Mouse (Mus musculus) T-helper 17 cell (primary cell): ENCODE measurements around the gene Cfap77.

ENCODE experiments used
- in situ Hi-C, 2 experiments: fragments of 300-600 bp; cut with MboI, MseI; formaldehyde crosslinking; loops; 1 replicate in 1 of 2; 2 replicates in 1 of 2; pipeline ENCODE4 v1.15.1; 2025; ENCODE audit warnings: high pct_unique_total_duplicates in 2 of 2

The Cfap77 gene

DNA sequence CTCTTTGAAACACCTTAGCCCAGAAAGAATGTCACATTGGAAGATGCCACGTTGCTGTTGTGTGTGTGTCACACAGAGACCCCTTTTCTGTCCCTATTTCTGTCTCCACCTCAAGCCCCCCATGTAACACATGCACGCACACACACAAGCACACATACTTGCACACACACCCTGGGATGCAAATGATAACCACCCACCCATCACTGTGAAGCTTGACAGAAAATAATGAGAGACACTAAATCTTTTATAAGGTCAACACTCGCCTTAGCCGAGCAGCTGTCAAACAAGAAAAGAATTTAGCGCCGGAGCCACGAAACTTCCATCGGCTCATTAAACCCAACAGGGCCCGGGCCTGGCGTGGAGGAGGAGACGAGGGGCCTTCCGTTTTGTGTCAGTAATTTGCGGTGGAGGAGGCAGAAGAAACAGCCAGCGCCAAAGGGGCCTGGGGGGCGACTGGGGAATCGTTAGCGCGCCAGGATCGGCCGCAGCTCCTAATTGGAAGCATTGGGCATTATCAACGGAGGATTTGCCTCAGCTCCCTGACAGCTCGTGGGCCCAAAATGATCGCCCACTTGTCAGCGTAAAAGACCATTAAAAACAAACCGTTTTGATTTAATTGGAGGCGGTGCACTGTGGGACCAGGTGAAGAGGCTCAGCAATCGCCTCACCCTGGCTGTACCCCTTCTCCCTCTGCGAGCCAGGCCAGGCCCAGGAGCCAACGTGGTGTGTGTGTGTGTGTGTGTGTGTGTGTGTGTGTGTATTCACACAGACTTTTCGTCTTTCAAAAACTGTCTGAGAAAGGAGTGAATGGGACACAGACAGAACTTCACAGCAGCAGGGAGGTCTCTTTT lies 111.0 kb downstream of the Cfap77 start:
- in situ Hi-C loops, result no loop called here

GRCm38 (mm10) chr2:28938997-28939396 lies 115.9 kb downstream of the Cfap77 start:
- in situ Hi-C loops, result no loop called here

- in situ Hi-C loops, result no loop called here
Measured at GRCm38 (mm10) chr2:28930571-28930970, 124.3 kb downstream of the Cfap77 start.

DNA sequence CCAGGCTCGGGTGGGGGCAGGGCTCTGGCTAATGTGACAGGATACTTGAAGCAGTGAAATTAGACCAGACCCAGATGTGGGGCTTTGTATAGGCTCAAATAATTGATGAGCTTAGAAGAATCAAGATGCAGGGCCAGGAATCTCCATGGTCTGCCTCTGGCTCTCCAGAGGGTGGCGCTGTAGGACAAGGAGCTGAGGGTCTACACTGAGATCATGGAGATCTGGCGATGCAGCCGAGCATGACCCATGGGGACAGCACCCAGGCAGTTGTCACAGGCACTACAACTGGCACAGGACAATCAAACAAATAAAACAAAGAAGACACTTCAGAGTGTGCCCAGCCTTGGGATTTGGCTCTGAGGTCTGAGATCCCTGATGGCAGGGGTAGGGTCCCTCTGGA lies 131.0 kb downstream of the Cfap77 start:
- in situ Hi-C loops, result loop anchor here in 1 of 2 experiments (5.0 kb wide), 1 partner anchor 118 kb away; no protein-coding TSS in a partner anchor

DNA sequence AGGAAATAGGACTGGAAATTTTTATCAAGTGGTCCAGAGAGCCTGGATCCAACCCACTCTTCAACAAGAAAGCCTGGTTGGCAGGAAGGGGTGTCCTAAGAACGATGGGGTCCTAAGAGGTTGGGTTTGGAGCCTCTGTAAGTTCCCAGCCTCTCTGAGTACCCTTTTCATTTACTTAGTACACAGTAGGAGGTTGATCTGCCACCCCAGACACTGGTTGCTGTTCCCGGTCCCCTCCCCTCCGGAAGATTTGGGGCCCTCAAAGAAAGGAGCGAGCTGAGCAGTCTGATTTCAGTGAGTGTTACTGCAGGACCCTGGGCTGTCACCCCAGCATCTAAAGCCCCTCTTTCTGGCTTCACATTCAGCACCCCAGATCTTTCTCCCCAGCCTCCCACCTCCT lies 135.9 kb downstream of the Cfap77 start:
- in situ Hi-C loops, result no loop called here

DNA sequence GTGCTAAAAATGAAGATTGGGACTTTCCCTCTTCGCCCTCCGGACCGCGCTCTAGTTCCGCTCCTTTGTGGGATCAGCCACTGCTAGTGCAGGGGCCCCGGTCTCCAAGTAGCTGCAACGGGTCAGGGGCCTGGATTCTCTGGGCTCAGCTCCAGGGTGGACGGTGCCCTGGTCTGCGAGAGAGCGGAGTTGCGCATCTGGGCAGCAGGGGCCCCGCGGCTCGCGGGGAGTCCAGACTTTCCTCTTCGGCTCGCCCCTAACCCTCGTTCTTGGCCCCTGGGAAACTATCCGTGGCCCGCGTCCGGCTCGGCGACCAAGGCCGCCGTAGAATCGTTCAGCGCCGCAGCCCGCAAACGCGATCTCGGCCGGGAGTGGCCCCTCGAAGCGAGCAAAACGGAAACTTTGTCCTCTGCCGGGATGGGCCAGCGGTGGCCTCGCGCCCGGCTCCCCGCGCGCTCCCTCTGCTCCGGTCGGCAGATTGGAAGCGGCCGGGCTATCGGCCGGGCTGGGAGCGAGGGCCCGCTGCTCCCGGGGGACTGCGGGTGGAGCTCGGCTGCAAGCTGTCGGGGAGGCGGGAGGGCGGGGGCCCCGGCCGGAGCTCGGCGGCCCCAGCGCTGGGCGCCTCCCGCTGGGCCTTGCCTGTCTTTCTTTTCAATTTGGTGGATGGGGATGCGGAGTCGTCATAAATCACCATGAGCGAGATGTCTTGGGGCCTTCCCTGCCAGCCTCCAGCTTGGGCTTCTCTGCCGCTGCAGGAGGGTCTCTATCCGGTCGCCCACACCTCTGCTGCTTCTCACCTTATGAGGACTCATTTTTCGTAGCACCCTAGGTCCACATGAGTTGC lies 137.1 kb downstream of the Cfap77 start:
- in situ Hi-C loops, result no loop called here

DNA sequence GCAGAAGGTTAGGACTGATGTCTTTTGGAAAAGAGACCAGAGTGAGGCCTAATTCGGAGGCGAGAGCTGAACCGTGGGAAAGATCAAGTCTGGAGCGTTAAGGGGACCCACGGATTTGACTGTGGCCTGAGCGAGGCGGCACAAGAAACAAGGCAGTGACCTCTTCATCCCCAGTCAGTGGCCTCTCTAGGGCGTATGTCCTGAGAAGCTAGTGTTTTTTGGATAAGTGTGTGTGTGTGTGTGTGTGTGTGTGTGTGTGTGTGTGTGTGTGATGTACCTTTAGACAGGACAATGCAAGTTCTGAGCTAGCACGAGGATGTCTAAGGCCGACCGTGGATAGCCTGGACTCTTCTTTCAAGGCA lies 137.7 kb downstream of the Cfap77 start:
- in situ Hi-C loops, result no loop called here

- in situ Hi-C loops, result no loop called here
Measured at GRCm38 (mm10) chr2:28916513-28916865, 138.4 kb downstream of the Cfap77 start, which contains the start of gene Barhl1. Gene Barhl1, minus strand, starts transcription at chr2:28916668.

- in situ Hi-C loops, result no loop called here
Measured at GRCm38 (mm10) chr2:28915768-28916512, 138.9 kb downstream of the Cfap77 start.

DNA sequence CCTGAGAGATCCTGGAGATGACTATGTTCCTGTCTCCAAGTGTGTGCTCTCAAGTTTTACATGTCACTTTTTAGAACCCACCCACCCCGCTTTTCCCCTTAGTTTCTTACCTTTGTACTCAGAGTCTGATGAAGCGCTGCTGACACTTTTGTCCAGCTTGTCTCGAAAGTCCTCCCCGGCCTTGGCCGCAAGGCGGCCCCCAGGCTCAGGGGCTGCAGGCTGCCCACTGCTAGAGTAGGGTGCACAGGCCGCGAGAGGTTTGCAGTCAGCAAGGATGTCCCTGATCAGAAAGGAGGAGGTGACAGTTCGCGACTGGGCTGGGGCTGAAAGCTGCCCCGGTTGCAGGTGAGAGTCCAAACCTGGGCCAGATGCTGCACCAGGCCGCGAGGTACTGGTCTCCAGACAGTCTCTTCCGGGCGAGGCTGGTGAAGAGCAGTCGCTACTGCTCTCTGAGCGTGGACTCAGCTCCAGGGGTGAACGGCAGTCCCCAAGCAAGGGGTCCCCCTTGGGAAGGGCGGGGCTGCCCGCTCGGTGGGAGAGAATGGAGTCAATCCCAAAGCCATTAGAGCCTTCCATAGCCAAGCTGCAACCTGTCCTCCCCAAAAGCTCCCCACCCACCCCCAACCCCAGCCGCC lies 139.6 kb downstream of the Cfap77 start:
- in situ Hi-C loops, result no loop called here

DNA sequence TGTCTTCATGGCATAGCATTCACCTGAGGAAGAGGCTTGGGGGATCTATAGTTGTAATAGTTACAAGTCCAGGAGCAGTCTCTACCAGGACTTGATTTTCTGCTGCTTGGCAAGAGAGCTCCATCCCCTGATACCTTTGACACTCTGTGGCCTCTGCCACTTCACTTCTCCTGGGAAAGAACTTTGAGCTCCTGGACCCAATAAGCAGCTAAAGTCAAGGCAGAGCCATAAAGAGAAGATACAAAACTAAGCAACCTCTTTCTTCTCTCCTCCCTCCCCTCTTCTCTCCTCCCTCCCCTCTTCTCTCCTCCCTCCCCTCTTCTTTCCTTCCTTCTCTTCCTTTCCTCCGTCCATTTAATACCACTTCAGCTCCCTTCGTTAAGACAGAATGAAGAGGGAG lies 140.7 kb downstream of the Cfap77 start:
- in situ Hi-C loops, result no loop called here

DNA sequence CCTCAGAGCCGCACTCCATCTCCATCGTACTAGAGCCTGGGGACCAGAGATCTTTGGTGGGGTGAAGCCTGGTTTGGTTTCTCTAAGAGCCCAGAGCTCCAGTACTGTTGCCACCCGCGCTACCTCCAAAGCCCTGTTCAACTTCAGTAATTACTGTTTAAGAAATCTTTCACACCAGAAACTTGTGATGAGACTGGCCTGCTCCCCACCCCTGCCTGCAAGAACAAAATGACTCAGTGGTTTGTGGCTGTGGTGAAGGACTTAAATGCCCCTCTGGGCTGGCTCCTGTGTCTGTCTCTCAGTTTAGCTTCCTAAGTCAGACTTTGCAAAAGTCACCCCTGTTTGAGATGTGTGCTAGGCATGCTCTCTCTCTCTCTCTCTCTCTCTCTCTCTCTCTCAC lies 141.9 kb downstream of the Cfap77 start:
- in situ Hi-C loops, result no loop called here

GRCm38 (mm10) chr2:28912039-28912700 lies 142.7 kb downstream of the Cfap77 start:
- in situ Hi-C loops, result no loop called here

DNA sequence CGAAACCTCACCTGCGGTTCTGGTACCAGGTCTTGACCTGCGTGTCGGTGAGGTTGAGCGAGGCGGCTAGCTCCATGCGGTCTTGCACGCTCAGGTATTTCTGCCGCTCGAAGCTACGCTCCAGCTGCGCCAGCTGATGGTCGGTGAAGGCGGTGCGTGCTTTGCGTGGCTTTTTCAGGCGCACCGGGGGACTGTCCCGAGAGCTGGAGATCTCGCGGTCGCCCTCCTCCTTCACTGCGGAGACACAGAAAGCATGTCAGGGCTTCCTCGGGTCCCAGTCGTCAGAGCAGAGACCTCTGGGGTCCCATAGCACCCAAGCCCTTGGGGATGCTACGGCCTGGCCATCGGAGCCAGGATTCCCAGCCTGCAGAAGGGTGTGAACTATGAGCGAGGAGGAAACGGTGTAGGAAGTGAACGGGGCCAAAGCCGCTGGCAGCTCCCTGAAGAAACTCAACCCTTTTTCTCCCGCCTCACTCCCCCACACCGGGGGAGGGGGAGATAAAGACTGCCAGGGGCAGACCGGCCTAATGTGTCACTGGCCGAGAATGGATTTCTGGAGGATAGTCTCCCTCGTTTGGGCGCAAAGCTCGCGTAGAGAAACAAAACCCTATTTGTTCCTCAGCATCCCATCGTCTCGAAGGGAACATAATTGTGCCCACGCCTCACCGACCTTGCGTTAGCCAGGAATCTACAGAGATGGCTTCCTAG lies 143.4 kb downstream of the Cfap77 start:
- in situ Hi-C loops, result no loop called here

GRCm38 (mm10) chr2:28910877-28911276 lies 144.0 kb downstream of the Cfap77 start:
- in situ Hi-C loops, result no loop called here

- in situ Hi-C loops, result loop anchor here in 1 of 2 experiments (5.0 kb wide), 1 partner anchor 137 kb away; no protein-coding TSS in a partner anchor
Measured at GRCm38 (mm10) chr2:28909818-28910710, 144.8 kb downstream of the Cfap77 start.

- in situ Hi-C loops, result loop anchor here in 1 of 2 experiments (5.0 kb wide), 1 partner anchor 138 kb away; no protein-coding TSS in a partner anchor
Measured at GRCm38 (mm10) chr2:28909186-28909817, 145.6 kb downstream of the Cfap77 start.

- in situ Hi-C loops, result loop anchor here in 1 of 2 experiments (5.0 kb wide), 1 partner anchor 139 kb away; no protein-coding TSS in a partner anchor
Measured at GRCm38 (mm10) chr2:28908389-28909153, 146.3 kb downstream of the Cfap77 start.
